Mouse (Mus musculus) forebrain, embryonic 10.5 days (tissue): Measurements from ENCODE around the gene 1700049E17Rik1. TPM values are rescaled to one million over a fixed set of nuclear protein-coding genes. Genes with fewer than 3 reads are reported as not detected.
"Not testable (repeated sequence)": the region's sequence is repeated elsewhere in the genome, so short reads cannot be mapped to it uniquely, and the experiment has no call there.

Experiments
- DNase-seq: peaks from one replicate; pipeline ENCODE4 v3.0.0-alpha.2; 2017; ENCODE audit warnings: low spot score; ENCODE audit errors: extremely low spot score
- H3K27ac ChIP-seq: fragments of 300-500 bp; sonication (generic); 2 replicates; pipeline ENCODE4 v1.5.1; 2016; ENCODE audit warnings: mild to moderate bottlenecking
- H3K27me3 ChIP-seq: fragments of 300-500 bp; sonication (generic); 2 replicates; pipeline ENCODE4 v1.6.1; 2016; ENCODE audit warnings: mild to moderate bottlenecking; ENCODE audit not compliant: poor library complexity, severe bottlenecking
- H3K36me3 ChIP-seq: fragments of 300-500 bp; sonication (generic); replicated peaks from 2 replicates; pipeline ENCODE4 v1.6.1; 2016; ENCODE audit warnings: mild to moderate bottlenecking, moderate library complexity
- H3K4me1 ChIP-seq: fragments of 300-500 bp; sonication (generic); 2 replicates; pipeline ENCODE4 v1.6.1; 2016
- H3K4me3 ChIP-seq: fragments of 300-500 bp; sonication (generic); 2 replicates; pipeline ENCODE4 v1.5.1; 2016; ENCODE audit warnings: mild to moderate bottlenecking, moderate library complexity
- H3K9me3 ChIP-seq: fragments of 300-500 bp; sonication (generic); 2 replicates; pipeline ENCODE4 v1.6.1; 2016; ENCODE audit warnings: mild to moderate bottlenecking, moderate library complexity
- WGBS: fragments of 180-500 bp; shearing (Covaris S2); methylation state at CpG from one replicate; pipeline ENCODE4 v1.1.7; 2016; 5-methylcytosine and 5-hydroxymethylcytosine counted together
- polyA plus RNA-seq: library from polyadenylated mRNA; unstranded; fragments of >200 nt; fragmentation: Nextera tagmentation; extraction: Ambion mirVana; gene quantifications from 2 replicates; pipeline ENCODE4 v1.2.1, GENCODE M21; 2016

The 1700049E17Rik1 gene
- polyA plus RNA-seq: not detected in 2 replicates

- not testable (repeated sequence) for H3K9me3 ChIP-seq, H3K36me3 ChIP-seq, DNase-seq, H3K4me3 ChIP-seq, H3K4me1 ChIP-seq, H3K27ac ChIP-seq, H3K27me3 ChIP-seq
- WGBS: no CpG with 5 or more reads among the region's 1 CpGs
Observed at GRCm38 (mm10) chr14:41924649-41925048, at the start of gene 1700049E17Rik1. 1700049E17Rik1 (plus strand) TSS chr14:41924949.

- not testable (repeated sequence) for H3K4me3 ChIP-seq, H3K9me3 ChIP-seq, H3K27ac ChIP-seq, H3K27me3 ChIP-seq, H3K36me3 ChIP-seq, H3K4me1 ChIP-seq, DNase-seq
- no CpG with 5 or more reads among the region's 2 CpGs for WGBS
Observed at GRCm38 (mm10) chr14:41907190-41907589, 17.6 kb upstream of the 1700049E17Rik1 start, which contains the start of gene Gm7980. Gm7980 (minus strand) TSS chr14:41907290.

GRCm38 (mm10) chr14:41943695-41944094 lies 18.9 kb downstream of the 1700049E17Rik1 start, which contains the start of gene 1700024B05Rik:
1700024B05Rik (plus strand) TSS chr14:41943995.
- H3K36me3 ChIP-seq, H3K27me3 ChIP-seq, H3K4me1 ChIP-seq, DNase-seq, H3K27ac ChIP-seq, H3K4me3 ChIP-seq, H3K9me3 ChIP-seq: not testable (repeated sequence)
- WGBS: 100% methylated on average over 1 of the region's 2 CpGs

- not testable (repeated sequence) for H3K27ac ChIP-seq, H3K4me3 ChIP-seq, H3K4me1 ChIP-seq, H3K27me3 ChIP-seq, DNase-seq, H3K36me3 ChIP-seq
- 76% methylated on average over 4 of the region's 4 CpGs for WGBS
- peaks cover 20% of the 10 kb centered on the region for H3K9me3 ChIP-seq
Observed at GRCm38 (mm10) chr14:41964095-41964494, 39.3 kb downstream of the 1700049E17Rik1 start.

GRCm38 (mm10) chr14:41967827-41968226 lies 43.1 kb downstream of the 1700049E17Rik1 start, which contains the start of gene Gm6401:
Gm6401 (minus strand) TSS chr14:41967927.
- not testable (repeated sequence) for DNase-seq, H3K4me1 ChIP-seq, H3K27ac ChIP-seq, H3K36me3 ChIP-seq, H3K27me3 ChIP-seq, H3K4me3 ChIP-seq
- WGBS: 81% methylated on average over 1 of the region's 1 CpGs
- H3K9me3 ChIP-seq: peaks cover 20% of the 10 kb centered on the region

GRCm38 (mm10) chr14:41968596-41968995 lies 43.8 kb downstream of the 1700049E17Rik1 start:
- H3K4me3 ChIP-seq, H3K36me3 ChIP-seq, DNase-seq, H3K4me1 ChIP-seq, H3K27ac ChIP-seq, H3K27me3 ChIP-seq: not testable (repeated sequence)
- 79% methylated on average over 3 of the region's 3 CpGs for WGBS
- peaks cover 20% of the 10 kb centered on the region for H3K9me3 ChIP-seq

Other genes starting within 250 kb of the 1700049E17Rik1 start
- gene Gm8068, start 223.1 kb upstream of the 1700049E17Rik1 start, polyA plus RNA-seq: not detected in 2 replicates
- not detected in 2 replicates for gene Gm7929, start 174.3 kb upstream of the 1700049E17Rik1 start, polyA plus RNA-seq
- not detected in 2 replicates for gene Gm47189, start 152.5 kb upstream of the 1700049E17Rik1 start, polyA plus RNA-seq
- not detected in 2 replicates for gene Gm7980, start 17.7 kb upstream of the 1700049E17Rik1 start, polyA plus RNA-seq
- gene 1700024B05Rik, start 19.0 kb downstream of the 1700049E17Rik1 start, polyA plus RNA-seq: not detected in 2 replicates
- gene Gm6401, start 43.0 kb downstream of the 1700049E17Rik1 start, polyA plus RNA-seq: not detected in 2 replicates
- gene Gm3543, start 58.4 kb downstream of the 1700049E17Rik1 start, polyA plus RNA-seq: not detected in 2 replicates
- not detected in 2 replicates for gene Gm7951, start 192.4 kb downstream of the 1700049E17Rik1 start, polyA plus RNA-seq
- gene Gm17027, start 237.7 kb downstream of the 1700049E17Rik1 start, polyA plus RNA-seq: not detected in 2 replicates